Mouse (Mus musculus) cerebellum, adult 2 months (tissue): ENCODE results near the gene Slc1a2.

ENCODE experiments used
- CTCF ChIP-seq: fragments of 200-500 bp; IDR thresholded peaks from 2 replicates; pipeline ENCODE4 v1.5.1; 2011; ENCODE audit warnings: low read depth, mild to moderate bottlenecking, control low read depth, low read length, moderate library complexity, borderline replicate concordance; ENCODE audit not compliant: insufficient read depth
- POLR2A ChIP-seq: fragments of 200-500 bp; IDR thresholded peaks from 2 replicates; pipeline ENCODE4 v1.6.1; 2011; ENCODE audit warnings: low read length, control low read depth, borderline replicate concordance; ENCODE audit not compliant: insufficient read depth

DNA sequence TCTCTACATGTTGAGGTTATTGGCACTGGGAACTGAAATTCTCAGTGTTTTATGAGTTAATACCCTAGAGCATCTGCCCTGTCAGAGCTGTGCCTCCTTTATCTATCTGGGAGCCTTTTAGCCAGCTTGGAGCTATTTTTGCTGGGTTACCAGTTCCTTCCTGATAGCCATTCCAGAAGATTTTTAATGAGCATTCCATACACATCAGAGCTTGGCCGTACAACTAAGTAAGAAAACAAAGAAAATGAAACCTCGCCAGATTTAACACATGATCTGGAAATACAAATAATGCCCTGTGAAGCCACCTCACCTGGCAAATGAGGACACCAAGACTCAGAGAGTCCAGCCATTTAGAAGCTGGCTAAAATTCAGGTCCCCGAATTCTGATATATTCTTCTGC is 104.7 kb downstream of the Slc1a2 start:
- TF ChIP-seq CTCF (no peak), POLR2A (no peak)
